Mouse (Mus musculus) cerebellum, postnatal 36 days (tissue): Measurements from ENCODE around the gene Spdye4b.
"Not testable (repeated sequence)": the region's sequence is repeated elsewhere in the genome, so short reads cannot be mapped to it uniquely, and the experiment has no call there.

ENCODE experiments used
- DNase-seq, 2 experiments: peaks; one replicate each; pipeline ENCODE4 v3.0.0; 2021 to 2022; ENCODE audit warnings: mixed read lengths in 2 of 2

Spdye4b gene

GRCm38 (mm10) chr5:143180255-143181076, at the start of gene Spdye4b, which contains the start of gene Rbak:
Spdye4b (plus strand) TSS chr5:143181017.
Rbak (minus strand) TSS chr5:143180775.
- peak; percentile 94 for DNase-seq

- DNase-seq: no peak
Measured at GRCm38 (mm10) chr5:143132935-143133514, 47.8 kb upstream of the Spdye4b start.

GRCm38 (mm10) chr5:143134216-143135010, 46.4 kb upstream of the Spdye4b start:
- not testable (repeated sequence) for DNase-seq

DNA sequence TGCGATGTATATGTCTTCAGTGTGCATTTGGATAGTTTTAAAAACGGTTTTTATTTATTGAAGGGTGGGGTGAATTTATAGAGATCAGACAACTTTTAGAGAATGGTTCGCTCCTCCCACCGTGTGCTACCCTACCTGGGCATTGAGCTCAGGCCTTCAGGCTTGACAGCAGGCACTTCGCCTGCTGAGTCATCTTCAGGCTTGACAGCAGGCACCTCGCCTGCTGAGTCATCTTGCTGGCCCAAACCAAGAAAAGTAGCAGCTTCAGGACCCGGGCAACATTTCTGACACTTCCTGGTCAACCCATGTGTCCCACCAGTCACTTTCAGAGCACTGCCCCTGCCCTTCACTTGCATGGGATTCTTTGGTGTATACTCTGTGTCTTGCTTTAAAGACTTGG, 45.8 kb upstream of the Spdye4b start:
- DNase-seq: no peak

DNA sequence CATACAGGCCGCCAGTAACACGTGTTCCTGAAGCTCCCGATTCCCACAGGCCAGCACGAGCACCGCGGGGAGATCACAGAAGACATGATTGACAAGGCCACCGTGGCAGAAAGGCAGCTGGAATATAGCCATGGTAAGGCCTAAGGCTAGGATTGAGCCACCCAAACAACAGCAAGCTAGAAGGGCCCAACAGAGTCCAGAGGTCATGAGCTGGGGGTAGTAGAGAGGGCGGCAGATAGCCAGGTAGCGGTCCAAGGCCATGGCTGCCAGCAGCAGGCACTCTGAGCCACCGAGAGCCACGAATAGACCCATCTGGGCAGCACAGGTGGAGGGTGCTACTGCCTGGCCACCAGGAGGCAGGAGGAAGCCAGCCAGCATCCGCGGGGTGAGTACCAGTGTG, 43.2 kb upstream of the Spdye4b start:
- DNase-seq: no peak

DNA sequence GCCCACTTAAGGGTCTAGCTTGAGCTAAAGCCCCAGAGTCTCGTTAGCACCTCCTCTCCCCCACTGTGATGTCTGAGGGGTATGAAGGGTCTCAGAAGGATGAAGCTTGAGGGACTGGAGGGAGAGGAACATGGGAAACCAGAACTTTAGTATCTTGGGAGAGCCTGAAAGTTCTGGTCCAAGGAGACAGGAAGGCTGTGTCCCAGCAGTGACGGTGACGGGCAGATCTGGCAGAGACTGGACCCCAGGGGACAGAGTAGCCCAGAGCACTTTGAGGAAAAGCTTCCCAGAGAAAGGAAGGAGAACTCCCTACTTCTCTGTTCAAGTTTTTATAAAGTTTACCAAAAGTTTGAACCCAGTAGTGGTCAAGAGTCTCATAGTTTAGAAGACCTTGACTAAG, 33.3 kb upstream of the Spdye4b start, which contains the start of gene Olfr718-ps1:
Gene Olfr718-ps1, minus strand, starts transcription at position 101 of the 400 bp plus-strand sequence.
- no peak for DNase-seq

GRCm38 (mm10) chr5:143148661-143149060, 32.2 kb upstream of the Spdye4b start:
- DNase-seq: no peak

DNA sequence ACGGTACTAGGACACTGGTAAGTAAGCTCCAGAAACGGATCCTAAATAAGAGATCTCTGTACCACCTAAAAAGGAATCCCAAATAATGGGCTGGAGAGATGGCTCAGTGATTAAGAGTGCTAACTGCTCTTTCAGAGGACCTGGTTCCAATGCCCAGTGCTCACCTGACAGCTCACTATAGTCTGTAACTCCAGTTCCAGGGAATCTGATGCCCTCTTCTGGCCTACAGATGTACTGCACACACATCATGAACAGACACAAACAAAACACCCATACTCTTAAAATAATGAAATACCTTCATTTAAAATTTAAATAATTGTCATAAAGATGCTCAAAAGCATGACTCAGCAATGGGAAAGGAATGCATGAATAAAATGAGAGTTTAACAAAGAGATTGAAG, 31.3 kb upstream of the Spdye4b start:
- no peak for DNase-seq

DNA sequence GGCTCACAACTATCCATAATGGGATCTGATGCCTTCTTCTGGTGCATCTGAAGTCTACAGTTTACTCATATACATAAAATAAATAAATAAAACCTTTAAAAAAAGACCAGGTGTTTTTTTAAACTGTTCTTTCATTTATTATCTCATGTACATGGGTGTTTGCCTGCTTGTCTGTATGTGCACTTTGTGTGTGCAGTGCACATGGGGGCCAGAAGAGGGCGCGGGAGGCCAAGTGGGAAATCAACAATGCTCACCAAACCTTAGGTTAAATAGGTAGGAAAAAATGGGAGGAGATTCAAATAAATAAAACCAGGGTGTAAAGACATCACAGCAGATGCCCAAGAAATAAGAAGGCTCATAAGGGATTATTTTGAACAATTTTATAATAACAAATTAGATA, 30.8 kb upstream of the Spdye4b start:
- no peak for DNase-seq

DNA sequence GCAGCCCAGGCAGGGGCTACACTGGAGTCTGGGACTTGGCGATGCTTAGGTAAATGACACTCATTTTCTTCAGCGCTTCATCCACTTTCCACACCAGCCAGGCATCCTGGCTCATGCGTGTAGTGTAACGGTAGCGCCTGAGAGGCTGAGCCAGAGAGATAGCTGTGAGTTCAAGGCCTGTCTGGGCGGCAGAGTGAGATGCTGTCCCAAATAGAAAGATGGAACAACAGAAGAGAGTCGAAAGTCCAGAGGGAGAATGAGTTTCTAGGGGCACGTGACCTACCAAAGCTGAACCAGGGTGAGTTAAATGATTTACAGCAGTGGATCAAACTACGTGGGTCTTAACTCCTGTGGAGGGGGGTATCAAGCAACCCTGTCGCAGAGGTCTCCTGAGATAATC, 27.1 kb upstream of the Spdye4b start:
- no peak for DNase-seq

GRCm38 (mm10) chr5:143155534-143155933, 25.3 kb upstream of the Spdye4b start:
- no peak for DNase-seq

DNA sequence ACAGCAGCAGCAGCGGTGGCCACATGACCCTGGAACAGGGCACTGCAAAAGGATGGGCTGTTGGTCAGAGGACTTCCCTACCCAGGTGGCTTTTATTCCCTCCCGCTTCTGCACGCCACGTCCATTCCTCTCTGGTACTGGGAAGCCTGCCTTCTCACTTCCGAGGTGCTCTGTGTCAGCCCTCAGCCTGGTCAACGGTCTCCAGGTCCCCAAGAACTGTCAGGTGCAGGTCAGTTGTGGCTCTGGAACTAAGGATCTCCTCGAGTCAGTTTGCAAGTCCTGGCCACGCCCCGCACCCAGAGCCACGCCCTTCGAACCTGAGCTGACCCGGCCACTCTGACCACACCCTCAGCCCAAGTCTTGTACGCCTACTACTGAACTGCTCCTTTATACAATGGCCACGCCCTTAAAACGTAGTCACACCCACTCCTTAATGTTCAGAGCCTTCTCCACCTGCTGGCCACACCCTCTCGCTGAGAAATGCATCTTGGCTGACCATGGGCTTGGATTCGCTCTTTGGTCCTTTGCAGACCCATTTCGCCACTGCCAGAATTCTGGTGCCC, 15.2 kb upstream of the Spdye4b start:
- no peak for DNase-seq

- no peak for DNase-seq
Measured at GRCm38 (mm10) chr5:143175970-143176369, 4.8 kb upstream of the Spdye4b start.

DNA sequence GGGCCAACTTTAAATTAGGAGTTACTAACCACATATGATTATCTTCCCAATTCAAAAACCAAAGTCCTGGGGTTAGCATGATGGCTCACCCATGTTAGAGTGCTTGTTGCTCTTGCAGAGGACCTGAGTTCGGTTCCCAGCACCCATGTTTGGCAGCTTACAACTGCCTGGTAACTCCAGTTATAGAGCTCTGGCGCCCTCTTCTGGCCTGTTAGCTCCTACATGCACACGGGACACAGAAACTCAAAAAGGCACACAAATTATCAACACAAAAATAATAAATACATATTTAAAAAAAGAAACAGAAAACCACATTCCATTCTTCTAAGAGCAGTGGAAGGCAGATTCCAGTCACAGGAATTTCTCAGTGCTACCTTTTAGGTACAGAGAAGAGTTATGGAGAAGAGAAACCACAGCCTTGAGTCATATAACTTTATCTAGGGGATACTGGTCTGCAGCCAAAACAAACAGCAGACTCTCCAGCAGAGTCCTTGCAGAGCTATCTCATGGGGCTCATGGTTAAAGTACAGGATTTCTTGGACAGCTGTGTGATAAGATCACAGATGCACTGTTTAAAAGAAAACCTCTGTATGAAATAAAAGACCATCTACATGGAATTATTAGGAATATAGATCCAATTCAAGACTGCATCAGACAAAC, 3.1 kb upstream of the Spdye4b start:
- no peak for DNase-seq

GRCm38 (mm10) chr5:143179179-143179578, 1.6 kb upstream of the Spdye4b start:
- DNase-seq: no peak

DNA sequence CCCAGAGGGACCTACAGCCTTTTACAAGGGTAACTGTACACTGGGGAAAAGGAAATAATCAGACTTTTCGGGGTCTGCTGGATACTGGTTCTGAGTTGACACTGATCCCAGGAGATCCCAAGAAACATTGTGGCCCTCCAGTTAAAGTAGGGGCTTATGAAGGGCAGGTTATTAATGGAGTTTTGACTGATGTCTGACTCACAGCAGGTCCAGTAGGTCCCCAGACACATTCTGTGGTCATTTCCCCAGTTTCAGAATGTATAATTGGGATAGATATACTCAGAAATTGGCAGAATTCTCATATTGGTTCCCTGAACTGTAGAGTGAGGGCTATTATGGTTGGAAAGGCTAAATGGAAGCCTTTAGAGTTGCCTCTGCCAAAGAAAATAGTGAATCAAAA, 7.2 kb downstream of the Spdye4b start:
- DNase-seq: not testable (repeated sequence)

- DNase-seq: no peak
Measured at GRCm38 (mm10) chr5:143192806-143193205, 12.0 kb downstream of the Spdye4b start.

GRCm38 (mm10) chr5:143194747-143195146, 13.9 kb downstream of the Spdye4b start:
- DNase-seq: not testable (repeated sequence)

DNA sequence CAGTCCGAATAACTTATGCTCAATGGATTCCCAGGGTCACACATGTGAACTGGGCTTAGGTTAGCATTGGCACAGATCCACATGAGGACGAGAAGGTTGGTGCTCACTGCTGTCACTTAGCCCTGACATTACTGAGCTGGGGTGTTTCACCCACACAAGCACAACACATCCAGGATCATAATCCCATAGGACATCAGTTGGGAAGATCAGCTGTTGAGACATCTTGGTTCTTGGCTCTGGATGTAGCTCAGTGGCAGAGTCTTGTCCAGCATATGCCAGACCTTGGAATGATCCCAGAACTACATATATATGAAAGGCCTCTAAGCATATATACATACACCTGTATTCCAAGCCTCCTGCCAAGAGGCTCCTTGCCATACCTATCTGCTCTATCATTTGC, 14.3 kb downstream of the Spdye4b start:
- no peak for DNase-seq

DNA sequence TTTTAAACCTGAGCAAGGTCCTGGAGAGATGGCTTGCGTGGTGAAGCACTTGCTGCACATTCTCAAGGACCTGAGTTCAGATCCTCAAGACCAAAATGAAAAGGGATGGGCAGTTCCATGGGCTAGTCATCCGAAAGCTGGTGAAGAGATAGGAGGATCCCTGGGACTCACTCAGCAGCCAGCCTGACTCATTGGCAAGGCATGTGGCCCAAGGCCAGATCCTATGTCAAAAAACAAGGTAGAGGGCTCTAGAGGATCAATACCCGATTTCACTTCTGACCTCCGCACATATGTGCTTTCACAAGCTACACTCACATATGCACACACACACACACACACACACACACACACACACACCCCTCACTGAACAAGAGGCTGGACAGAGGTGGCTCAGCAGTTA, 15.7 kb downstream of the Spdye4b start:
- no peak for DNase-seq

DNA sequence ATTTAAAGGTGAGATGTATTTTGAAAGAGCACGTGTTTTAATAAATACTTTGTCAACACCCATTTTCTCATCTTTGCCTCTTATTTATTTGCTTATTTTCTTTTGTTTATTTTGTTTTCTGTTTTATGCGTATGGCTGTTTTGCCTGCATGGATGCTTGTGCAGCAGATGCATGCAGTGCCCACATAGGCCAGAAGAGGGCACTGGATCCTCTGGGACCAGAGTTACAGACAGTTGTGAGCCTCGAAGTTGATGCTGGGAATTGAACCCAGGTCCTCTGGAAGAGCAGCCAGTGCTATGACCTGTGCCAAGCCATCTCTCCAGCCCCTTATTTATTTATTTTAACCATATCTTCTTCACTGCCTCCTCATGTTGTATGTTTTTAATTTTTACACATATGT, 24.2 kb downstream of the Spdye4b start:
- DNase-seq: no peak

DNA sequence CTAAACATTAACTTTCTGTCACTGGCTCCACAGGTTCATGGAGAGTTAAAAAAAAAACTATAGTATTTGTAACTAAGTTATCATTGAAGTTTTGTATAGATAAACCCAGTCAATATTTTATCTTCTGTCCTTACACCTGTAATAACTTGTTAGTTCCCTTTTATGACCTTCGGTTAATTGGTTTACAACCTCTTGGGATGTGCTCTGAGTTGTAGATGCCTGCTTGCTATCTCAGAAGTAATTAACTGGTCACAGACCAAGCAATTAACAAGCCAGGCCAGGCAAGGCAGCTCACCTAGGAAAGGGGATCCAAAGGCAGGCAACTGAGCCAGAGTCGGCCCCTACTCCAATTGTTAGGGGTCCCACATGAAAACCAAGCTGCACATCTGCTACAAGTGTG, 33.0 kb downstream of the Spdye4b start:
- no peak for DNase-seq

GRCm38 (mm10) chr5:143220996-143221395, 40.2 kb downstream of the Spdye4b start:
- DNase-seq: no peak
